8 mouse cellular contexts compared by ENCODE assay signal in genomic region chr15:102100996-102101671, GRCm38 (mm10). TPM values are rescaled to one million over a fixed set of nuclear protein-coding genes. Genes with fewer than 3 reads are reported as not detected.
A peak's percentile ranks its signal among the peaks of the same experiment; 100 is the strongest.
DNase-seq lines count a peak whose midpoint lies in the region; ATAC-seq and TF ChIP-seq lines count a peak whose summit lies in the region.

No protein-coding gene starts in this region.

- H3K27ac ChIP-seq in kidney, adult 2 months (ENCODE audit: insufficient read depth, low read depth, low read length), result peak overlapping the region; percentile 98
- H3K27ac ChIP-seq in heart, embryonic 12.5 days (ENCODE audit: poor library complexity, severe bottlenecking), result peak overlapping the region; percentile 94
- peak overlapping the region; percentile 94 for H3K27ac ChIP-seq in limb, embryonic 11.5 days (replicated peaks; ENCODE audit: low read depth, low read length)

- 0 out of 2 replicates have a peak, but pooled peaks have one; percentile 3 for ATAC-seq in heart, embryonic 12.5 days (ENCODE audit: insufficient number of reproducible peaks, low FRiP score)
- 0 out of 2 replicates have a peak, but pooled peaks have one; percentile 22 for ATAC-seq in limb, embryonic 11.5 days (ENCODE audit: insufficient number of reproducible peaks, low FRiP score, low TSS enrichment, low read depth)

- no peak for TF ChIP-seq POLR2A in kidney, adult 2 months (IDR thresholded peaks at IDR 0.05; ENCODE audit: low read depth, low read length)
- TF ChIP-seq POLR2A in brain, embryonic 14.5 days (IDR thresholded peaks at IDR 0.05; ENCODE audit: borderline replicate concordance, extremely low read depth, insufficient read depth, insufficient read length, poor library complexity, severe bottlenecking), result no peak
- TF ChIP-seq POLR2A in myocyte (IDR thresholded peaks at IDR 0.05; ENCODE audit: insufficient read length, low read depth), result no peak

- no peaks in the 10 kb centered on the region for H3K27me3 ChIP-seq in kidney, adult 2 months (replicated peaks; ENCODE audit: control insufficient read depth, insufficient read depth, low read length)
- no peaks in the 10 kb centered on the region for H3K27me3 ChIP-seq in heart, embryonic 12.5 days (replicated peaks)
- no peaks in the 10 kb centered on the region for H3K27me3 ChIP-seq in limb, embryonic 11.5 days (ENCODE audit: control insufficient read depth, insufficient read depth, low read length)
- H3K27me3 ChIP-seq in myocyte (ENCODE audit: control insufficient read depth, insufficient read depth, insufficient read length), result no peaks in the 10 kb centered on the region

- peaks cover 38% of the 10 kb centered on the region for H3K4me1 ChIP-seq in kidney, adult 2 months (ENCODE audit: control insufficient read depth, insufficient read depth, low read length)
- H3K4me1 ChIP-seq in heart, embryonic 12.5 days (replicated peaks), result peaks cover 87% of the 10 kb centered on the region
- H3K4me1 ChIP-seq in limb, embryonic 11.5 days (ENCODE audit: control insufficient read depth, insufficient read depth, low read length), result peaks cover 55% of the 10 kb centered on the region

- peak overlapping the region; percentile 77 for H3K4me2 ChIP-seq in heart, embryonic 12.5 days
- H3K4me2 ChIP-seq in limb, embryonic 11.5 days (ENCODE audit: low read depth, severe bottlenecking), result peak overlapping the region; percentile 72
- peak overlapping the region; percentile 96 for H3K4me2 ChIP-seq in myocyte (ENCODE audit: low read depth)

- H3ac ChIP-seq in myocyte (ENCODE audit: control insufficient read depth, insufficient read length), result no peak overlapping the region

- TF ChIP-seq CTCF in kidney, adult 2 months (conservative IDR thresholded peaks at IDR 0.05; ENCODE audit: insufficient read depth, insufficient read length, low read depth, low read length), result 0 out of 2 replicates have a peak, but pooled peaks have one; percentile 21
- 0 out of 2 replicates have a peak, but pooled peaks have one; percentile 5 for TF ChIP-seq CTCF in brain, embryonic 14.5 days (IDR thresholded peaks at IDR 0.05; ENCODE audit: borderline replicate concordance, extremely low read depth, insufficient read depth, insufficient read length)

- peaks cover 40% of the 10 kb centered on the region for H3K79me2 ChIP-seq in myocyte (ENCODE audit: control insufficient read depth, insufficient read depth)

- DNase-seq in kidney, adult 2 months, result peak; percentile 58
- DNase-seq in kidney, postnatal 14 days, result no peak
- DNase-seq in brain, embryonic 14.5 days (ENCODE audit: low read depth), result no peak
- peak; percentile 42 for DNase-seq in limb, embryonic 11.5 days (ENCODE audit: low spot score)
- DNase-seq in urinary bladder, postnatal 36 days (ENCODE audit: low spot score in 2 of 2), result no peak
- DNase-seq in layer of hippocampus, postnatal 10 days (ENCODE audit: low spot score in 2 of 2), result no peak

- H3K9me3 ChIP-seq in heart, embryonic 12.5 days (replicated peaks), result no peaks in the 10 kb centered on the region
- H3K9me3 ChIP-seq in limb, embryonic 11.5 days (ENCODE audit: control insufficient read depth, low read length), result no peaks in the 10 kb centered on the region

- WGBS in kidney, adult 2 months, result 13% methylated on average over 10 of the region's 10 CpGs
- 23% methylated on average over 10 of the region's 10 CpGs for WGBS in heart, embryonic 12.5 days
- WGBS in limb, embryonic 11.5 days, result 22% methylated on average over 10 of the region's 10 CpGs

- peaks cover under 1% of the 10 kb centered on the region; the same call in 1 of the 2 replicates for H3K36me3 ChIP-seq in kidney, adult 2 months (ENCODE audit: control insufficient read depth, insufficient read depth, low read length)
- H3K36me3 ChIP-seq in heart, embryonic 12.5 days, result peaks cover 19% of the 10 kb centered on the region
- peaks cover 8% of the 10 kb centered on the region; the same call in 1 of the 2 replicates for H3K36me3 ChIP-seq in limb, embryonic 11.5 days (ENCODE audit: control insufficient read depth, insufficient read depth, low read length)
- peaks cover 5% of the 10 kb centered on the region for H3K36me3 ChIP-seq in myocyte (ENCODE audit: control insufficient read depth, insufficient read depth)

- peak overlapping the region; percentile 59 for H3K4me3 ChIP-seq in kidney, adult 2 months (ENCODE audit: insufficient read depth, low read depth, low read length)
- peak overlapping the region; percentile 52 for H3K4me3 ChIP-seq in heart, embryonic 12.5 days
- H3K4me3 ChIP-seq in limb, embryonic 11.5 days (ENCODE audit: low read depth, low read length), result peak overlapping the region; percentile 37
- H3K4me3 ChIP-seq in myocyte, result peak overlapping the region; percentile 70

- H3K9ac ChIP-seq in heart, embryonic 12.5 days, result peak overlapping the region; percentile 75
- no peak overlapping the region; the same call in 1 of the 2 replicates for H3K9ac ChIP-seq in limb, embryonic 11.5 days (ENCODE audit: low read length)

TF ChIP-seq in myocyte, 11 proteins besides CTCF, POLR2A, EP300 and RAD21:
- no peak for TF ChIP-seq REST (IDR thresholded peaks at IDR 0.05; ENCODE audit: insufficient read depth, insufficient read length)
- peak; percentile 29 for TF ChIP-seq POLR2AphosphoS2 (IDR thresholded peaks at IDR 0.05; ENCODE audit: insufficient read length, low read depth)
- TF ChIP-seq MAX (IDR thresholded peaks at IDR 0.05; ENCODE audit: low read depth), result no peak
- TF ChIP-seq USF1 (IDR thresholded peaks at IDR 0.05; ENCODE audit: low read depth), result no peak
- no peak for TF ChIP-seq CEBPB (IDR thresholded peaks at IDR 0.05; ENCODE audit: insufficient read depth, poor library complexity, severe bottlenecking)
- TF ChIP-seq MYOD1 (IDR thresholded peaks at IDR 0.05; ENCODE audit: control insufficient read depth in 1 of 3, insufficient read length in 2 of 3, low read depth in 2 of 3), result no peak
TF ChIP-seq in myocyte: peak in this region for 1.

RNA-seq across cellular contexts. Expression of gene Tns2, which starts 0.9 kb away (rescaled TPM):
- polyA plus RNA-seq in kidney, adult 2 months (2012; rRNA removed), result 124 and 143 TPM in 2 replicates
- 10.2 and 18.8 TPM in 2 replicates for polyA plus RNA-seq in brain, embryonic 14.5 days (2012; rRNA removed)
- polyA plus RNA-seq in heart, embryonic 12.5 days (2016; fragmentation: Nextera tagmentation; extraction: Ambion mirVana), result 35.3 and 38.7 TPM in 2 replicates
- polyA plus RNA-seq in limb, embryonic 11.5 days (2014; fragmentation: Nextera tagmentation; extraction: Ambion mirVana), result 14.6 and 15.6 TPM in 2 replicates
- 128 TPM for polyA plus RNA-seq in myocyte (2012; fragmentation: generic; extraction: Trizol)
- total RNA-seq in layer of hippocampus, postnatal 10 days (2021), result 10 to 100 TPM; 13.4 to 16.8 TPM

RNA-seq across cellular contexts. Expression of gene Eif4b, which starts 27.6 kb away (rescaled TPM):
- 92.1 and 124 TPM in 2 replicates for polyA plus RNA-seq in kidney, adult 2 months (2012; rRNA removed)
- polyA plus RNA-seq in brain, embryonic 14.5 days (2012; rRNA removed), result 123 and 173 TPM in 2 replicates
- 79.9 and 80.2 TPM in 2 replicates for polyA plus RNA-seq in heart, embryonic 12.5 days (2016; fragmentation: Nextera tagmentation; extraction: Ambion mirVana)
- 131 and 141 TPM in 2 replicates for polyA plus RNA-seq in limb, embryonic 11.5 days (2014; fragmentation: Nextera tagmentation; extraction: Ambion mirVana)
- polyA plus RNA-seq in myocyte (2012; fragmentation: generic; extraction: Trizol), result 266 TPM
- total RNA-seq in layer of hippocampus, postnatal 10 days (2021), result 100 to 1,000 TPM; 178 to 181 TPM

RNA-seq across cellular contexts. Expression of gene Spryd3, which starts 34.9 kb away (rescaled TPM):
- polyA plus RNA-seq in kidney, adult 2 months (2012; rRNA removed), result 29.7 and 30.1 TPM in 2 replicates
- 63.8 and 64.6 TPM in 2 replicates for polyA plus RNA-seq in brain, embryonic 14.5 days (2012; rRNA removed)
- 19.8 and 20.9 TPM in 2 replicates for polyA plus RNA-seq in heart, embryonic 12.5 days (2016; fragmentation: Nextera tagmentation; extraction: Ambion mirVana)
- polyA plus RNA-seq in limb, embryonic 11.5 days (2014; fragmentation: Nextera tagmentation; extraction: Ambion mirVana), result 7.2 and 10.0 TPM in 2 replicates
- 51.0 TPM for polyA plus RNA-seq in myocyte (2012; fragmentation: generic; extraction: Trizol)
- total RNA-seq in layer of hippocampus, postnatal 10 days (2021), result 100 to 1,000 TPM; 148 to 163 TPM

RNA-seq across cellular contexts. Expression of gene Igfbp6, which starts 43.0 kb away (rescaled TPM):
- polyA plus RNA-seq in kidney, adult 2 months (2012; rRNA removed), result 18.5 and 26.8 TPM in 2 replicates
- 0.57 and 0.83 TPM in 2 replicates for polyA plus RNA-seq in brain, embryonic 14.5 days (2012; rRNA removed)
- 1.7 and 2.5 TPM in 2 replicates for polyA plus RNA-seq in heart, embryonic 12.5 days (2016; fragmentation: Nextera tagmentation; extraction: Ambion mirVana)
- polyA plus RNA-seq in limb, embryonic 11.5 days (2014; fragmentation: Nextera tagmentation; extraction: Ambion mirVana), result 0.17 and 0.57 TPM in 2 replicates
- 182 TPM for polyA plus RNA-seq in myocyte (2012; fragmentation: generic; extraction: Trizol)
- total RNA-seq in layer of hippocampus, postnatal 10 days (2021), result 1 to 10 TPM; 2.3 to 3.1 TPM

RNA-seq across cellular contexts. Expression of gene Soat2, which starts 49.2 kb away (rescaled TPM):
- 1.1 and 1.2 TPM in 2 replicates for polyA plus RNA-seq in kidney, adult 2 months (2012; rRNA removed)
- polyA plus RNA-seq in brain, embryonic 14.5 days (2012; rRNA removed), result 0.15 and 0.18 TPM in 2 replicates
- polyA plus RNA-seq in heart, embryonic 12.5 days (2016; fragmentation: Nextera tagmentation; extraction: Ambion mirVana), result 0.87 and 1.2 TPM in 2 replicates
- 0.09 and 0.24 TPM in 2 replicates for polyA plus RNA-seq in limb, embryonic 11.5 days (2014; fragmentation: Nextera tagmentation; extraction: Ambion mirVana)
- 0.43 TPM for polyA plus RNA-seq in myocyte (2012; fragmentation: generic; extraction: Trizol)
- total RNA-seq in layer of hippocampus, postnatal 10 days (2021), result not detected

Comparison
In these comparisons a context has a peak if more than half of its experiments do, and no peak if none do; other contexts are left out.
1. DNase-seq: peak in kidney, adult 2 months (single experiment) and limb, embryonic 11.5 days (single experiment); none in kidney, postnatal 14 days (single experiment), brain, embryonic 14.5 days (single experiment), urinary bladder, postnatal 36 days (0 of 2) and layer of hippocampus, postnatal 10 days (0 of 2).
2. Peak in every context shown above with its lines, with median percentiles within 50 percentile points of each other: H3K27ac ChIP-seq, H3K4me3 ChIP-seq and H3K4me2 ChIP-seq.